Mouse (Mus musculus) cortical plate, adult 2 months (tissue): ENCODE results near the gene Cbwd1. TPM values are rescaled to one million over a fixed set of nuclear protein-coding genes. Genes with fewer than 3 reads are reported as not detected.

ENCODE experiments used
- H3K27ac ChIP-seq: fragments of 200-500 bp; 2 replicates; pipeline ENCODE4 v1.5.1; 2012; ENCODE audit warnings: low read length, control low read depth, inconsistent platforms; ENCODE audit not compliant: insufficient read depth
- H3K4me1 ChIP-seq: fragments of 200-500 bp; 2 replicates; pipeline ENCODE4 v1.6.1; 2011; ENCODE audit warnings: low read length; ENCODE audit not compliant: control insufficient read depth, insufficient read depth
- H3K4me3 ChIP-seq: fragments of 200-500 bp; 2 replicates; pipeline ENCODE4 v1.5.1; 2011; ENCODE audit warnings: mild to moderate bottlenecking, low read length, control low read depth; ENCODE audit not compliant: insufficient read depth
- CTCF ChIP-seq: fragments of 200-500 bp; IDR thresholded peaks from 2 replicates; pipeline ENCODE4 v1.5.1; 2011; ENCODE audit warnings: mild to moderate bottlenecking, control low read depth, low read length; ENCODE audit not compliant: insufficient read depth; ENCODE audit errors: extremely low read depth
- POLR2A ChIP-seq: fragments of 200-500 bp; IDR thresholded peaks from 2 replicates; pipeline ENCODE4 v1.6.1; 2011; ENCODE audit warnings: mild to moderate bottlenecking, low read length, control low read depth; ENCODE audit not compliant: insufficient read depth; ENCODE audit errors: extremely low read depth
- polyA plus RNA-seq: library from polyadenylated mRNA; depleted of rRNA; stranded (reverse); fragments of >200 nt; gene quantifications from 2 replicates; pipeline ENCODE4 v1.2.3, GENCODE M21; 2012

Cbwd1 gene
- polyA plus RNA-seq, 1 experiment, result 11.8 TPM

DNA sequence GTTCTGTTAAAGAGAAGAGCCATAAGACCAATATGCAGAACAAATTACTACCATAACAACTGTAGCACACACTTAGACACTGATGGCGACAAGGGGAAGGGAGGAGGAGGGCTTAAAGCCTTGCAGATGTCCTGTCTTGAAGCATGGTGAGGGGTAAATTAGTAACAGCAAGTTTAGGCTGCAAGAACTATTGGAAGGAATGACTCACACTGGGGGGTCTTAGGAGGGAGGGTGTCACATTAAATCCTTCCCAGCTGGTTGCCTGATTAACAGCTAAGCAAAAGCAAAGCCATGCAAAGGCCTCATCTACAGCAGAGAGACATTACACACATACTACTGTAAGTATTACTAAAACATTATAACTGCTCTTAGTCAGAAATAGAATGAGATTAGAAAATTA, 32.4 kb downstream of the Cbwd1 start:
- no peak overlapping the region for H3K27ac ChIP-seq
- H3K4me1 ChIP-seq, result no peaks in the 10 kb centered on the region
- TF ChIP-seq CTCF (no peak), POLR2A (no peak)
- H3K4me3 ChIP-seq, result no peak overlapping the region

DNA sequence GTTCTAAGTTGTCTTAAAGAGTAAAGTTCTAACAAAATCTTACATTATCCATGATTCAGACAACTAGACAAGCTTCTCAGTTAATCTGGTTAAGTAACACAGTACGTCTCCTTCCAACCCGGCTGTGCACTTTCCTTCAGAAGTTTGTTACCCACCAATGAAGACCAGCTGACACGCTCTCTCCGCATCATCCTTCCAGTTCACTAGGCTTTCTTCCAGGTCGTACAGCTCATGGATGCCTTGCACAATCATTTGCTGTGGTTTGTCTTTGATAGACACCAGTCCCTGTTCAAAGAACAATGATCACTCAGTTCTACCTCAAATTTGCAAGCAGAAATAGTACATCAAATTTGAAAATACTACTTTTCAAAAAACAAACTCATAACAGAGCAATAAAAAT, 40.5 kb downstream of the Cbwd1 start:
- no peak overlapping the region for H3K27ac ChIP-seq
- TF ChIP-seq CTCF, result no peak
- no peak for TF ChIP-seq POLR2A
- no peaks in the 10 kb centered on the region for H3K4me1 ChIP-seq
- no peak overlapping the region for H3K4me3 ChIP-seq

DNA sequence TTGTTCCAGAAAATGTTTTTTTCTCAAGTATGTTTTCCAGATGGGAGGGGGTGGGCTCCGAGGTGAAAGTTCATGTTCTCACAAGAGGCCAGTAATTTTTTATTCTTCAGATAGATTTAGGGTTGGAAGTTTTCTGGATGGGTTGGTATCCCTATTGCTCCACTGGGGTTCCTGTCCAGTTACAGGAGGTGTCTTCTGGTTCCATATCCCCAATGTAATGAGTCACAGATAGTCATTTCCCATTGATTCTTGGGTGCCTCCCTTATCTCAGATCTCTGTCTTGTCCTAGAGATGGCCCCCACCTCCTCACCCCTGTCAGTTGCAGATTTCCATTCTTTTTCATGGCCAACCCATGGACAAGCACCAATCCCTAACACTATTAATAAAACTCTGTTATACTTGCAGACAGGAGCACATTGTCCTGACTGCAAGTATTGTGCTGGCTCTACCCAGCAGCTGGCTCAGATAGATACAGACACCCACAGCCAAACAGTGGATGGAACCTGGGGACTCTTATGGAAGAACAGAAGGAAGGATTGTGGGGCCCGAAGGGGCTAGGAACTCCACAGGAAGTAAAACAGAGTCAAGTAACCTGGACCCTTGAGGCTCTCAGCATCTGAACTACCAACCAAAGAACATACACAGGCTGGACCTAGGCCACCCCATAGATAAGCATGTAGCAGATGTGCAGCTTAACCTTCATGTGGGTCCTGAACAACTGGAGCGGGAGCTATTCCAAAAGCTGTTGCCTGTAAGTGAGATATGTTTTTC, 52.8 kb downstream of the Cbwd1 start:
- Histone ChIP-seq H3K4me3 (no peak overlapping the region), H3K4me1 (no peaks in the 10 kb centered on the region), H3K27ac (no peak overlapping the region)
- no peak for TF ChIP-seq POLR2A

DNA sequence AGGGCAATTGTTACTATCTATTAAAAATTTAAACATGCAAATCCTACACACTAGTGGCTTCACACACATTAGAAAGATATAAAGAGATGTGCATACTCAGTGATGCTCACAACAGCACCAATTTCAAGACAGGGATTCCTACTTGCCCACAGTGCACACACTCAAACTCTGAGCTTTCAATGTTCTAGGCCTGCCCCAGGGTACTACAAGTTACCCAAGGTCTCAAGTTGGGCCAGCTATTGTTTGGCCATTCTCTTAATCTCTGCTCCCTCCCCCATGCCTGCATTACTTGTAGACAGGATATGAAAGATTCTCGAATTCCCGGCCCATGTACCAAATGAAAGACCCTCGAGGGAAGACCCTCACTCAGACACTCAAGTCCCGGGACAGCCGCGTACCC, 53.8 kb downstream of the Cbwd1 start:
- no peaks in the 10 kb centered on the region for H3K4me1 ChIP-seq
- H3K27ac ChIP-seq, result no peak overlapping the region
- H3K4me3 ChIP-seq, result no peak overlapping the region
- TF ChIP-seq POLR2A (no peak), CTCF (no peak)

DNA sequence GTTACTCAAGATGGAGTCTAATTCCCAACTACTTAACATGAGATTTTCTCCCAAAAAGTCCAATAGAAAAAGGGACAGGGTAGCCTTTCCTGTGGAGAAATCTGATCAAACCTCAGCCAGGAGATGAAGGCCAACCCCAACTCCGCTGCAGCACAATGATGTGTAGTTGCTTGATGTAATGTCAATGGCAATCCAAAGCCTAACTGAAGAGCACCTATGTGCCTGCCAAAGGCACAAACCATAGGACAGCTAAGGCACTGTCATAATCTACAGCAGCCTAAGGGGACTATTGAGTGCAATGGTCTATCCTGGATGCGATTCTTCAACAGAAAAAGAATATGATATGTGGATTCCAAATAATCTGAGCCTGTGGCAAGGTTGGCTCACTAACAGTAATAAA, 58.6 kb downstream of the Cbwd1 start:
- H3K4me1 ChIP-seq, result no peaks in the 10 kb centered on the region
- no peak overlapping the region for H3K27ac ChIP-seq
- TF ChIP-seq POLR2A (no peak), CTCF (no peak)
- no peak overlapping the region for H3K4me3 ChIP-seq

DNA sequence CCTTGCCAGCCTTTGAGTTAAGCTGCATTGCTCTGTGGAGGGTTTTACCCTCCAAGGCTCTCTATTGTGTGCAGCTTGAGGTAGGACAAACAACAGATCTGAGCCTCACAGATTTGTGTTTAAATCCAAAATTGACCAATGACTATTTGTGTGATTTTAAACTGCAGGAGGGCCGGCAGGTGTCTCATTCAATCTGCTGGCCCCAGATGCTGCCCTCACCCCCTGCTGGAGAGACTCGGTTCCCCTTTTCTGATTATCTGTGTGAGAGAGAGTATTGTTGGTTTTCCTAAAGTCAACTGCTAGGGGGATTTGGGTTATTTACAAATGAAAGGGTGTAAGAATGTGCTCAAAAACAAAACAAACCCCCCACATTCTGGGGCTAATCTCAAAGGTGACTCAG, 59.2 kb downstream of the Cbwd1 start:
- TF ChIP-seq POLR2A, result no peak
- TF ChIP-seq CTCF, result no peak
- Histone ChIP-seq H3K4me1 (no peaks in the 10 kb centered on the region), H3K27ac (no peak overlapping the region), H3K4me3 (no peak overlapping the region)

DNA sequence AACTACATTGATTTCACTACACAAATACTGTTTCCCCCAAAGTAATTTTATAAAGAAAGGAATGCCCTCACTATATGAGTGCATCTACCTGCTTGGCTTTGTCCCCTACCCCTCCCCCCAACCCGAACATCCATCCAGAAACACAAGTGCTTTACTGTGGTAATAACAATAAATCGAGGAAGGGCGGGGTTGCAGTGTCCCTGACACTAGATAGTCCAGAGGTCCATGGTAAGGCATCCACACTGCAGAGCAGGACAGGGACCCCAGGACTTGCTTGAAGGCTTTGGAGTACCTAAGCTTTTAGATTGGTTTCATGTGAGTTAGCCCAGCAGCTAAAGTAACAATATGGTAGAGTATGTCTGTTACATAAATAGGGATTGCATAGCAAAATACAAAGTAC, 59.7 kb downstream of the Cbwd1 start:
- TF ChIP-seq CTCF (no peak), POLR2A (no peak)
- Histone ChIP-seq H3K4me3 (no peak overlapping the region), H3K4me1 (no peaks in the 10 kb centered on the region), H3K27ac (no peak overlapping the region)

DNA sequence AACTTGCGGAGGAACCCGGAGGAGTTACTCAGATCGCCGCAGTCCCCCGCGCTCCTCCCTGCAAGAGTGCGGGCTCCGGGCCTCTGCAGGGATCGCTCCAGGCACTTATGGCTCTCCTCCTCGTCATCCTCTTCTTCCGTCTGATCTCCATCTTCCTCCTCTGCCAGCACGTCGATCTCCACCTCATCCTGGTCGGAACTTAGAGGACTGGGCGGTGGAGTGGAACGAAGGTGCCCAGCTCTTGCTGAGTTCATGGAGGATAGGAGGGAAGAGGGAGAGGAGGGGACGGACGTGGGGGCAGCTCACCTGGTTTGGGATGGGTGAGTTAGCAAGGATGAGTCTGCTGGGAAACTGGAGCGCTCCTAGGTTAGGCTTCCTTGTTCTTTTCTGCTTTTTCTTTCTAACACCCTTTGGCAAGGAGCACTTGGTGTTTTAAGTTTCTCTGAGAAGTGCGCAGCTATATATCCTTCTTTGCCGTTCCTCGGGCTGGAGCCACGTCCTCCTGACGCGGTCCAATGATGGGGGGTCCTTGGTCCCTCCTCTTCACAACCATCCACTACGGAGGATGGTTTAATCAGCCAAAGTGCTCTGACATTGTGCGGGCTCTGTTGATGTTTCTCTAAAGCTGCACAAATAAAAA, 60.7 kb downstream of the Cbwd1 start, which contains the start of gene Foxd4:
Foxd4 (minus strand) TSS at position 617 of the 640 bp plus-strand sequence.
- TF ChIP-seq CTCF (no peak), POLR2A (no peak)
- Histone ChIP-seq H3K4me3 (no peak within 1 kb of the TSS), H3K4me1 (no peaks in the 10 kb centered on the region), H3K27ac (no peak within 1 kb of the TSS)

DNA sequence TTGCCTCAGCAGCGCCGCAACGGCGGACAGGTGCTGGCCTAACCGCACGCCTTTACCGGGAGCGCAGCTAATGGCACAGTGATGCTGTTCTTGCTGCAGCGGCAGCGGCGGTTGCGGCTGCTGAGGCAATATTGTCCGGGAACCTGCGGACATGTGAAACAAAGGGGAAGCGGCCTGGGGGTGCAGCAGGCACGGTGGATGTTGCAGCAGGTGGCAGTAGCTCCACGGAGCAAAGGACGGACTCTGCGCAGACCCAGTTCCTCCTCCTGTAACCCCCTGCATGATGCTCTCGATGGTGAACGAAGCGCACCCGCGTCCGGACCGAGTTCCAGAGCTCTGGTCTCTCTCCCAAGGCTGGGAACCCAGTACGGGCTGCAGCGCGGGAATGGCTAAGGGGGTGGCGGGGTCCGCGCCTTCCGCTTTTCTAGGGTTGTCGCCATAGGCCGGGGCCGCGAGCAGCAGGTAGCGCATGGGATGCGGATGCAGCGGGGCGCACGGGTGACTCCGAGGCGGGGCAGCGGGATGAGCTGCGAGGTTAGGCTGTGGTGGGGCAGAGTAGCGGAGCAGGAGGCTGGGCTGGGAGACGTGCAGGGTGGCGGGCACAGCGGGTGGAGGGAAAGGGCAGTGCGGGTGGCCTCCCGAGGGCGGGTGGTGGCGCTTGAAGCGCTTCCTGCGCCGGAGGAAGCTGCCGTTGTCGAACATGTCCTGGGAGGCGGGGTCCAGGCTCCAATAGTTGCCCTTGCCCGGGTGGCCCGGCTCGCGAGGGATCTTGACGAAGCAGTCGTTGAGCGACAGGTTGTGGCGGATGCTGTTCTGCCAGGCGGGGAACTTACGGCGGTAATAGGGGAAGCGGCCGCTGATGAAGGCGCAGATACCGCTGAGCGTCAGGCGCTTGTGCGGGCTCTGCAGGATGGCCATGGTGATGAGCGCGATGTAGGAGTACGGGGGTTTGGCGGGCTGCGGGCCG, 61.5 kb downstream of the Cbwd1 start:
- Histone ChIP-seq H3K27ac (no peak overlapping the region), H3K4me3 (no peak overlapping the region), H3K4me1 (no peaks in the 10 kb centered on the region)
- no peak for TF ChIP-seq CTCF
- no peak for TF ChIP-seq POLR2A
